Mouse (Mus musculus) kidney, embryonic 16.5 days (tissue): ENCODE results near the gene Med12l. TPM values are rescaled to one million over a fixed set of nuclear protein-coding genes. Genes with fewer than 3 reads are reported as not detected.

Experiments
- ATAC-seq: fragments of 200-750 bp; cut with Nextera tagmentation; 2 replicates; pipeline ENCODE4 v1.8.0; 2017; ENCODE audit warnings: moderate TSS enrichment; ENCODE audit not compliant: low FRiP score, low TSS enrichment
- H3K27ac ChIP-seq: fragments of 300-500 bp; sonication (generic); 2 replicates; pipeline ENCODE4 v1.5.1; 2014; ENCODE audit warnings: low read length
- H3K27me3 ChIP-seq: fragments of 300-500 bp; sonication (generic); 2 replicates; pipeline ENCODE4 v1.6.1; 2014; ENCODE audit warnings: low read length, control low read depth, mixed read lengths; ENCODE audit not compliant: insufficient read depth
- H3K36me3 ChIP-seq: fragments of 300-500 bp; sonication (generic); 2 replicates; pipeline ENCODE4 v1.6.1; 2014; ENCODE audit warnings: low read length, control low read depth, mixed read lengths; ENCODE audit not compliant: insufficient read depth
- H3K4me1 ChIP-seq: fragments of 300-500 bp; sonication (generic); 2 replicates; pipeline ENCODE4 v1.6.1; 2014; ENCODE audit warnings: low read length, control low read depth, mixed read lengths; ENCODE audit not compliant: insufficient read depth
- H3K4me2 ChIP-seq: fragments of 300-500 bp; sonication (generic); replicated peaks from 2 replicates; pipeline ENCODE4 v1.6.1; 2014; ENCODE audit warnings: low read depth, low read length
- H3K4me3 ChIP-seq: fragments of 300-500 bp; sonication (generic); 2 replicates; pipeline ENCODE4 v1.5.1; 2014; ENCODE audit warnings: mild to moderate bottlenecking, low read length
- H3K9ac ChIP-seq: fragments of 300-500 bp; sonication (generic); replicated peaks from 2 replicates; pipeline ENCODE4 v1.6.1; 2014; ENCODE audit warnings: low read length
- H3K9me3 ChIP-seq: fragments of 300-500 bp; sonication (generic); 2 replicates; pipeline ENCODE4 v1.6.1; 2016; ENCODE audit warnings: low read length, control low read depth
- WGBS: fragments of 180-500 bp; shearing (Covaris S2); extraction: QIAGEN DNeasy Blood & Tissue Kit; methylation state at CpG from one replicate; pipeline ENCODE4 v1.1.7; 2014; 5-methylcytosine and 5-hydroxymethylcytosine counted together
- polyA plus RNA-seq: library from polyadenylated mRNA; unstranded; fragments of >200 nt; fragmentation: Nextera tagmentation; extraction: Ambion mirVana; gene quantifications from 2 replicates; pipeline ENCODE4 v1.2.1, GENCODE M21; 2015

Med12l gene
- polyA plus RNA-seq, 1 experiment from 2014 or later = 2.1 TPM

- WGBS = 96% methylated on average over 2 of the region's 2 CpGs
- no peak for ATAC-seq
- Histone ChIP-seq H3K27me3 (no peaks in the 10 kb centered on the region), H3K27ac (no peak overlapping the region), H3K4me2 (no peak overlapping the region), H3K9ac (no peak overlapping the region), H3K36me3 (no peaks in the 10 kb centered on the region), H3K4me1 (no peaks in the 10 kb centered on the region), H3K4me3 (no peak overlapping the region), H3K9me3 (no peaks in the 10 kb centered on the region)
Measured at GRCm38 (mm10) chr3:59305518-59305917, 299.9 kb downstream of the Med12l start.

GRCm38 (mm10) chr3:59312610-59313009 lies 307.0 kb downstream of the Med12l start:
- Histone ChIP-seq H3K9ac (no peak overlapping the region), H3K4me2 (no peak overlapping the region), H3K9me3 (no peaks in the 10 kb centered on the region), H3K4me1 (no peaks in the 10 kb centered on the region), H3K4me3 (no peak overlapping the region), H3K27me3 (no peaks in the 10 kb centered on the region), H3K27ac (no peak overlapping the region), H3K36me3 (0 out of 2 replicates have a peak, but pooled peaks cover 6% of the 10 kb centered on the region)
- ATAC-seq = no peak
- 83% methylated on average over 10 of the region's 10 CpGs for WGBS

GRCm38 (mm10) chr3:59316077-59316476 lies 310.5 kb downstream of the Med12l start:
- H3K9me3 ChIP-seq = no peaks in the 10 kb centered on the region
- ATAC-seq = no peak

GRCm38 (mm10) chr3:59321278-59321876 lies 315.8 kb downstream of the Med12l start:
- no peak overlapping the region for H3K27ac ChIP-seq
- H3K4me3 ChIP-seq = no peak overlapping the region
- peaks cover 24% of the 10 kb centered on the region; the same call in 1 of the 2 replicates for H3K36me3 ChIP-seq
- no peak overlapping the region for H3K9ac ChIP-seq
- H3K27me3 ChIP-seq = no peaks in the 10 kb centered on the region
- ATAC-seq = no peak
- H3K4me1 ChIP-seq = no peaks in the 10 kb centered on the region
- 27% methylated on average over 7 of the region's 7 CpGs for WGBS
- no peaks in the 10 kb centered on the region for H3K9me3 ChIP-seq
- H3K4me2 ChIP-seq = no peak overlapping the region

More at GRCm38 (mm10) chr3:59316077-59316476, 310.5 kb downstream of the Med12l start:
- H3K27ac ChIP-seq = no peak overlapping the region
- no peaks in the 10 kb centered on the region for H3K27me3 ChIP-seq
- H3K36me3 ChIP-seq = peaks cover 24% of the 10 kb centered on the region; the same call in 1 of the 2 replicates
- no peak overlapping the region for H3K4me2 ChIP-seq
- no peak overlapping the region for H3K9ac ChIP-seq
- H3K4me1 ChIP-seq = no peaks in the 10 kb centered on the region
- no peak overlapping the region for H3K4me3 ChIP-seq
- 73% methylated on average over 7 of the region's 7 CpGs for WGBS

GRCm38 (mm10) chr3:59328526-59328925 lies 322.9 kb downstream of the Med12l start:
- Histone ChIP-seq H3K27me3 (no peaks in the 10 kb centered on the region), H3K36me3 (peaks cover 21% of the 10 kb centered on the region), H3K4me2 (no peak overlapping the region), H3K27ac (no peak overlapping the region), H3K9me3 (no peaks in the 10 kb centered on the region), H3K9ac (no peak overlapping the region), H3K4me1 (no peaks in the 10 kb centered on the region), H3K4me3 (no peak overlapping the region)
- no peak for ATAC-seq
- WGBS = 86% methylated on average over 2 of the region's 2 CpGs

GRCm38 (mm10) chr3:59341647-59342427 lies 336.2 kb downstream of the Med12l start:
- no peaks in the 10 kb centered on the region for H3K27me3 ChIP-seq
- 0 out of 2 replicates have a peak, but pooled peaks cover 2% of the 10 kb centered on the region for H3K36me3 ChIP-seq
- no peak overlapping the region for H3K4me2 ChIP-seq
- H3K4me1 ChIP-seq = 0 out of 2 replicates have a peak, but pooled peaks cover 6% of the 10 kb centered on the region
- H3K9me3 ChIP-seq = no peaks in the 10 kb centered on the region
- no peak overlapping the region for H3K27ac ChIP-seq
- H3K4me3 ChIP-seq = no peak overlapping the region
- WGBS = 65% methylated on average over 11 of the region's 11 CpGs
- no peak for ATAC-seq
- no peak overlapping the region for H3K9ac ChIP-seq

GRCm38 (mm10) chr3:59343026-59343425 lies 337.4 kb downstream of the Med12l start:
- ATAC-seq = 0 out of 2 replicates have a peak, but pooled peaks have one; percentile 44
- WGBS = 53% methylated on average over 4 of the region's 4 CpGs
- H3K27ac ChIP-seq = no peak overlapping the region
- no peak overlapping the region for H3K9ac ChIP-seq
- H3K4me1 ChIP-seq = 0 out of 2 replicates have a peak, but pooled peaks cover 6% of the 10 kb centered on the region
- H3K27me3 ChIP-seq = no peaks in the 10 kb centered on the region
- H3K36me3 ChIP-seq = 0 out of 2 replicates have a peak, but pooled peaks cover 2% of the 10 kb centered on the region
- peak overlapping the region; percentile 88 for H3K4me3 ChIP-seq
- H3K9me3 ChIP-seq = no peaks in the 10 kb centered on the region
- H3K4me2 ChIP-seq = peak overlapping the region; percentile 62

- Histone ChIP-seq H3K27ac (0 out of 2 replicates have a peak within 1 kb of the TSS, but pooled peaks have one; percentile 69), H3K4me3 (peak within 1 kb of the TSS; percentile 88), H3K4me1 (0 out of 2 replicates have a peak, but pooled peaks cover 6% of the 10 kb centered on the region), H3K9ac (peak within 1 kb of the TSS; percentile 87), H3K27me3 (no peaks in the 10 kb centered on the region), H3K4me2 (peak within 1 kb of the TSS; percentile 62), H3K9me3 (no peaks in the 10 kb centered on the region), H3K36me3 (0 out of 2 replicates have a peak, but pooled peaks cover 2% of the 10 kb centered on the region)
- WGBS = 3% methylated on average over 23 of the region's 23 CpGs
- ATAC-seq = peak; percentile 97
Measured at GRCm38 (mm10) chr3:59344065-59344905, 338.7 kb downstream of the Med12l start, which contains the start of gene Igsf10. Gene Igsf10, minus strand, starts transcription at chr3:59344394.

- no peak overlapping the region for H3K9ac ChIP-seq
Measured at GRCm38 (mm10) chr3:59351768-59352167, 346.1 kb downstream of the Med12l start.

More at GRCm38 (mm10) chr3:59351768-59352167, 346.1 kb downstream of the Med12l start:
- Histone ChIP-seq H3K9me3 (no peaks in the 10 kb centered on the region), H3K27me3 (no peaks in the 10 kb centered on the region), H3K36me3 (no peaks in the 10 kb centered on the region), H3K27ac (no peak overlapping the region), H3K4me1 (no peaks in the 10 kb centered on the region), H3K4me3 (no peak overlapping the region), H3K4me2 (no peak overlapping the region)
- ATAC-seq = no peak
